Mouse (Mus musculus) midbrain, embryonic 16.5 days (tissue): Measurements from ENCODE around the gene Ror1. TPM values are rescaled to one million over a fixed set of nuclear protein-coding genes. Genes with fewer than 3 reads are reported as not detected.

ENCODE experiments used
- ATAC-seq: fragments of 200-750 bp; cut with Nextera tagmentation; 2 replicates; pipeline ENCODE4 v1.8.0; 2017; ENCODE audit warnings: moderate TSS enrichment
- H3K27ac ChIP-seq: fragments of 300-500 bp; sonication (generic); 2 replicates; pipeline ENCODE4 v1.5.1; 2014; ENCODE audit warnings: mild to moderate bottlenecking, low read length, mixed read lengths
- H3K27me3 ChIP-seq: fragments of 300-500 bp; sonication (generic); 2 replicates; pipeline ENCODE4 v1.6.1; 2014; ENCODE audit warnings: low read depth, low read length, mixed read lengths; ENCODE audit not compliant: control insufficient read depth, insufficient read depth
- H3K36me3 ChIP-seq: fragments of 300-500 bp; sonication (generic); 2 replicates; pipeline ENCODE4 v1.6.1; 2014; ENCODE audit warnings: mild to moderate bottlenecking, low read length, moderate library complexity, mixed read lengths; ENCODE audit not compliant: control insufficient read depth, insufficient read depth
- H3K4me1 ChIP-seq: fragments of 300-500 bp; sonication (generic); 2 replicates; pipeline ENCODE4 v1.6.1; 2014; ENCODE audit warnings: mild to moderate bottlenecking, low read length, mixed read lengths; ENCODE audit not compliant: control insufficient read depth, insufficient read depth
- H3K4me2 ChIP-seq: fragments of 300-500 bp; sonication (generic); 2 replicates; pipeline ENCODE4 v1.6.1; 2014; ENCODE audit warnings: mild to moderate bottlenecking, low read length, mixed read lengths
- H3K4me3 ChIP-seq: fragments of 300-500 bp; sonication (generic); 2 replicates; pipeline ENCODE4 v1.5.1; 2014; ENCODE audit warnings: low read depth, mild to moderate bottlenecking, low read length, moderate library complexity, mixed read lengths
- H3K9ac ChIP-seq: fragments of 300-500 bp; sonication (generic); 2 replicates; pipeline ENCODE4 v1.6.1; 2014; ENCODE audit warnings: low read depth, low read length, mixed read lengths
- H3K9me3 ChIP-seq: fragments of 300-500 bp; sonication (generic); replicated peaks from 2 replicates; pipeline ENCODE4 v1.6.1; 2014; ENCODE audit warnings: mild to moderate bottlenecking, low read length, mixed read lengths; ENCODE audit not compliant: control insufficient read depth, poor library complexity, severe bottlenecking
- WGBS: fragments of 180-500 bp; shearing (Covaris S2); extraction: QIAGEN DNeasy Blood & Tissue Kit; methylation state at CpG from one replicate; pipeline ENCODE4 v1.1.7; 2014; 5-methylcytosine and 5-hydroxymethylcytosine counted together
- polyA plus RNA-seq: library from polyadenylated mRNA; unstranded; fragments of >200 nt; fragmentation: Nextera tagmentation; extraction: Ambion mirVana; gene quantifications from 2 replicates; pipeline ENCODE4 v1.2.1, GENCODE M21; 2015

The Ror1 gene
- polyA plus RNA-seq, 1 experiment from 2014 or later: 0.84 TPM

DNA sequence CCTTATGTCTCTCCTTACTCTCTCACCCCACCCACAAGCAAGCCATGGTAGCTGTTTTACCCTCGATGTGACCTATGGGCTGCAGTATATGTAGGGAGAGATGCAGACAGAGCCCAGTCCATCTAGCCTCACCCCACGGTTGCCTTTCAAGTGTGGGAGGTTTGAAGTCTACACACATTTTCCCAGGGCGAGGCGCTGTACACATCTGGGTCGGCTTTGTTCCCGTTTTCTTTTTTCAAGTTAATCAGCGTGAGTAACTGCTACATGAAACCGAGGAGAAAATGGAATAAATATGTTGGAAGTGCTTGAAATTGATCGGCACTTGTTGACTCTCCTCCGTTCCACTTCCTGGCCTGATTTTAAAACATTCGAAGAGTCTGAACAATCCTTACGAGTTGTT, 108.8 kb downstream of the Ror1 start:
- WGBS: 82% methylated on average over 12 of the region's 12 CpGs
- Histone ChIP-seq H3K9me3 (no peaks in the 10 kb centered on the region), H3K27ac (no peak overlapping the region), H3K4me1 (no peaks in the 10 kb centered on the region), H3K36me3 (no peaks in the 10 kb centered on the region), H3K27me3 (no peaks in the 10 kb centered on the region), H3K9ac (no peak overlapping the region), H3K4me2 (no peak overlapping the region), H3K4me3 (no peak overlapping the region)
- ATAC-seq: no peak

DNA sequence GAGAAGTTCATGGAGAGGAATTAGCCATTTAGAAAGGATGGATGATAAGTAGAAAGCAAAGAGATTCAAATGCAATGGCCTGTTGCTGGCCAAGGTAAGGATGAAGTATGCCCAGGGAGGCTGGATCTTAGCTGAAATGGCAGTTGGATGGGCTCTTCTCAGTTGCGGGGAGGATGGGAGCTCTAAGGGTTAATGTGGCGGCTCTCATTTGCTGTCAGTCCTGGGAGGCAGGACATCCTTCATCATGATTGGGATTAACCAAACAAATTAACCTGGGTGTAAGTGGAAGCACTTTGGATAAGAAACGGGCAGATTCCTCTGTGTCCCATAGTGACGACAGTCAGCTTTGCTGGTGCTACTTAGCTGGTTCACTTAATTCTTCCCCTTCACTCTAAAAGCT, 112.5 kb downstream of the Ror1 start:
- H3K27ac ChIP-seq: no peak overlapping the region
- 70% methylated on average over 4 of the region's 4 CpGs for WGBS
- H3K9ac ChIP-seq: no peak overlapping the region

DNA sequence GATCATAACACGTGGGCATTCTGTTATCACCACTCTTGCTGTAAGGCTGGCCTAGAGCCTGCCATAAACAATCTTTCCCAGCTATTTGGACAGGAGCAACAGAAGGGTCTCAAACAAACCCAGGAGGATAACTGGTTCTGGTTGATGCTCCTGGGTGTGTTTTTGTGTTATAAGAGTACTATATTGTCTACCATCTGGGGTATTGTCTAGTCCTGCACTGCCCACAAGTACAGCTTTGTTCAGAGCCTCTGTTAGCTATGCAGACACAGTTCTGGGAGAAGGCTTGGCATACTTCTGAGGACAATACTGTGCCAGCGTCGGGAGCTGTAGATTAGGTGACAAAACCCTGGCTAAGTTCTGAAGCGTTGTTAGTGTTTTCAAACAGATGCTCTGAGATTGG, 113.5 kb downstream of the Ror1 start:
- Histone ChIP-seq H3K27ac (no peak overlapping the region), H3K9me3 (no peaks in the 10 kb centered on the region), H3K4me3 (no peak overlapping the region), H3K4me1 (no peaks in the 10 kb centered on the region), H3K9ac (no peak overlapping the region), H3K27me3 (no peaks in the 10 kb centered on the region), H3K36me3 (no peaks in the 10 kb centered on the region), H3K4me2 (no peak overlapping the region)
- ATAC-seq: no peak
- 68% methylated on average over 4 of the region's 4 CpGs for WGBS

More for the DNA sequence above, 112.5 kb downstream of the Ror1 start:
- no peaks in the 10 kb centered on the region for H3K27me3 ChIP-seq
- no peaks in the 10 kb centered on the region for H3K9me3 ChIP-seq
- H3K4me3 ChIP-seq: no peak overlapping the region
- H3K4me1 ChIP-seq: no peaks in the 10 kb centered on the region
- ATAC-seq: no peak
- H3K36me3 ChIP-seq: no peaks in the 10 kb centered on the region
- no peak overlapping the region for H3K4me2 ChIP-seq

DNA sequence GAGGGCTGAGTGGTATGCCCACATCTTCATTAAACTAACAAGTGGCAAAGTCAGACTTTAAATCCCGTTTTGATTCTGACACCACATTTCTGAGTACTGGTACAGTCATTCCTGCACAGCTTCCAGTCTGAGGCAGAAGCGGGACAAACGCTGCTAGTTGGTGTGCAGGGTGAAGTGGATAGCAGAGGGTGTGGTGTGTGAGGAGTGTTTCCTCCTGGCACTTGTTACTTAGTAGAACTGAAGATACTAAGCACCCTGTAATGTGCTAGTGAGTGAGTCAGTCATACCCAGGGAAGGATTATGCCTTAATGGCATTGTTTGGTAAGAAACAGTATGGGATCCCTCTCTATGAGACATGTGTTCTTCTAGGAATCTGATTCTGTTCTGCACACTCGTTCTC, 115.7 kb downstream of the Ror1 start:
- H3K27ac ChIP-seq: no peak overlapping the region
- no peak overlapping the region for H3K9ac ChIP-seq
- 86% methylated on average over 4 of the region's 4 CpGs for WGBS
- no peaks in the 10 kb centered on the region for H3K27me3 ChIP-seq
- H3K4me3 ChIP-seq: no peak overlapping the region
- H3K4me2 ChIP-seq: no peak overlapping the region
- H3K9me3 ChIP-seq: no peaks in the 10 kb centered on the region
- H3K36me3 ChIP-seq: no peaks in the 10 kb centered on the region
- no peak for ATAC-seq
- no peaks in the 10 kb centered on the region for H3K4me1 ChIP-seq

DNA sequence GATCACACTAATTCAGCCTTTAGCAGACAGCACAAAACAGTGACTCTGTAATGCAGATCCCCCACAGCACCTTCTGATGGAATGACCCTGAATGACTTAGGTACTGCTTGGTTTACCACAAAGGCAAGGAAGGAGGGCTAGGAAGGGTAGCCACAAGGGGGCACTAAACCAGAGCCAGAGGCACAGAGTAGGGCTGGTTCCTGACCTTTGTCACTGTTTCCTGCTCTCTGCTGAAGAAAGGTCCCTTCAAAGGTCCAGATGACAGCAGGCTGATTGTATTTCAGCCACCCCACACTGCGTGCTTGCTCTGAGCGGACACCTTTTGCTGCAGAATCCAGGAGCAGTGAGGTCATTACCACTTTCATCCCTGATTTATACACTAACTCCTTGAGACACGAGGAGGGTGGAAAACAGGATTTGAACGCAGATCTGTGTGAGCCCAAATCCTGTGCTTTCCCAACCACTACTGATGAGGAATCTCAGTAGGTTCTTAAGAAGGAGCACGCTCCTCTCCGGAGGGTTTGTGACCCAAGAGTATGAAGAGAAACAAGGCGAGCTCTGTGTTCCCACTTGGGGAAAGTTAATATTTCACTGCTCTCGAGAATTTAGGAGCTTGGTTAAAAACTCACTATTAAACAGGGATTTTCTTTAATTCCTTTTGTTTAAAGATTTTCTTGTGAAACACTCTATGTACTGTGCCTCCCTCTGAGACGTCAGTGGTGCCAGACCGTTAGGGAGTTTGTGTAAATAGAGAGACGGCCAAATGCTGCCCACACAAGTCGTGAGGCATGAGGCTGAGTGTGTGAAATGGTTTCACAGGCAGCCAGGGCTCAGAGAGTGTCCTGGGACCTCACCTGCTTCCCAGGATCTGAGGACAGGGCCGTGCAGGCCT, 119.0 kb downstream of the Ror1 start:
- WGBS: 67% methylated on average over 13 of the region's 13 CpGs
- ATAC-seq: no peak
- no peak overlapping the region for H3K4me3 ChIP-seq
- H3K36me3 ChIP-seq: no peaks in the 10 kb centered on the region
- no peaks in the 10 kb centered on the region for H3K9me3 ChIP-seq
- H3K4me1 ChIP-seq: no peaks in the 10 kb centered on the region
- H3K27ac ChIP-seq: no peak overlapping the region
- no peak overlapping the region for H3K4me2 ChIP-seq
- no peaks in the 10 kb centered on the region for H3K27me3 ChIP-seq
- no peak overlapping the region for H3K9ac ChIP-seq

DNA sequence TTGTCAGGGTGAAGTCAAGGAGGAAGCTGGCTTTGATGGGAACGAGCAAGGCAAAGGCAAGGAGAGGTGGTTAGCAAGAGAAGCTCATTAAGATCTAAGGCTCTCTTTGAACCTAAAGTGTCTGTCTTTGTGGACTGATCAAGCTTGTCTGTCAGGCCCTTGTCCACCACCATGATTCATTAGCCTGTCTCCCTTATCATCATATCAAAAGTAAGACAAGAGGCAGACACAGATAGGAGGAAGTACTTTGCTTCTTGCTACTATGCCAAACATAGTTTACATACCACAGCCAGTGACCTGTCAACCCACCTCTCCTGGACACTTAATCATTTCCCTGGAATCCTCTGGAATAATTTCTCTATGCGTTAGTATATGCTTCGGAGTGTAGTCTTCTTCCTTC, 121.0 kb downstream of the Ror1 start:
- no peaks in the 10 kb centered on the region for H3K27me3 ChIP-seq
- H3K4me1 ChIP-seq: no peaks in the 10 kb centered on the region
- no peak for ATAC-seq
- no peaks in the 10 kb centered on the region for H3K9me3 ChIP-seq
- no peak overlapping the region for H3K4me3 ChIP-seq
- 73% methylated on average over 3 of the region's 3 CpGs for WGBS
- H3K9ac ChIP-seq: no peak overlapping the region
- no peak overlapping the region for H3K27ac ChIP-seq
- no peak overlapping the region for H3K4me2 ChIP-seq
- H3K36me3 ChIP-seq: no peaks in the 10 kb centered on the region

DNA sequence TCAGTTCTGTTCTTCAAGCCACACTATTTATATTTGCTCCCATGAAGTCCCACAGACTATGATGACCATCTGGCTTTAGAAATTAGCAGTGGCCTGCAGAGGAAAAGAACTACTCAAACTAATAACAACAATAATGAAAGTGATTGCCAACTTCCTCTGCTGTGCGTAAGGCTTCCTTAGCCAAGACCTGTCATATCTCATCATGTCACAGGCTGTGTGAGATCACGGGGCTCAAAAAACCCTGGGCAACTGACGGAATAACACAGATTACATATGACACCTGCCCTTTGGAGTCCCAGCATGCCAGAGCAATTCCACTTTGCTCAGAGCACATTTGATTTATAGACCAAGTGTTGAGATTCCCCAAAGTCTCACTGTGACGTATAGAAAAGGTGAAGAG, 123.4 kb downstream of the Ror1 start:
- no peak overlapping the region for H3K4me3 ChIP-seq
- H3K27me3 ChIP-seq: no peaks in the 10 kb centered on the region
- 72% methylated on average over 4 of the region's 4 CpGs for WGBS
- no peaks in the 10 kb centered on the region for H3K9me3 ChIP-seq
- no peak overlapping the region for H3K27ac ChIP-seq
- H3K36me3 ChIP-seq: no peaks in the 10 kb centered on the region
- H3K4me2 ChIP-seq: no peak overlapping the region
- H3K4me1 ChIP-seq: no peaks in the 10 kb centered on the region
- H3K9ac ChIP-seq: no peak overlapping the region
- no peak for ATAC-seq

DNA sequence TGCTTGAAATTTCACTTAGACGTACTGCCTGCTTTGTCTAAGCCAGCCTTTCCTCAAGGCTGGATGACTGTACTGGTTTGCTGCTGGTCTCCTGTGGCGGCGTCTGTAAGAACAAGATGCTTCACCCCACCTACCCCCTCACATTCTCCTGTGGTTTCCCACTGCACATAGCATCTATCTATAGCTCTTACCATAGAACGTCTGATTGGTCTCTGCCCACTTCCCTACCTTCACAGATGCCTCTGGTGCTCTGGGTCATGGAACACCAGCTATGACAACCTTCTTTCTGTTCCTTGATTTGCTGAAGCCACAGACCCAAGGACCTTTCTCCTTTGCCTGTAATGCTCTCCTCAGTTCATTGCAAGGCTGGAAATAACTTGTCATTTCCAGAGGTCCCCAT, 124.0 kb downstream of the Ror1 start:
- no peaks in the 10 kb centered on the region for H3K36me3 ChIP-seq
- H3K9me3 ChIP-seq: no peaks in the 10 kb centered on the region
- H3K4me1 ChIP-seq: no peaks in the 10 kb centered on the region
- H3K4me2 ChIP-seq: no peak overlapping the region
- no peak for ATAC-seq
- 85% methylated on average over 4 of the region's 4 CpGs for WGBS
- no peak overlapping the region for H3K4me3 ChIP-seq
- H3K27me3 ChIP-seq: no peaks in the 10 kb centered on the region
- no peak overlapping the region for H3K27ac ChIP-seq
- H3K9ac ChIP-seq: no peak overlapping the region

DNA sequence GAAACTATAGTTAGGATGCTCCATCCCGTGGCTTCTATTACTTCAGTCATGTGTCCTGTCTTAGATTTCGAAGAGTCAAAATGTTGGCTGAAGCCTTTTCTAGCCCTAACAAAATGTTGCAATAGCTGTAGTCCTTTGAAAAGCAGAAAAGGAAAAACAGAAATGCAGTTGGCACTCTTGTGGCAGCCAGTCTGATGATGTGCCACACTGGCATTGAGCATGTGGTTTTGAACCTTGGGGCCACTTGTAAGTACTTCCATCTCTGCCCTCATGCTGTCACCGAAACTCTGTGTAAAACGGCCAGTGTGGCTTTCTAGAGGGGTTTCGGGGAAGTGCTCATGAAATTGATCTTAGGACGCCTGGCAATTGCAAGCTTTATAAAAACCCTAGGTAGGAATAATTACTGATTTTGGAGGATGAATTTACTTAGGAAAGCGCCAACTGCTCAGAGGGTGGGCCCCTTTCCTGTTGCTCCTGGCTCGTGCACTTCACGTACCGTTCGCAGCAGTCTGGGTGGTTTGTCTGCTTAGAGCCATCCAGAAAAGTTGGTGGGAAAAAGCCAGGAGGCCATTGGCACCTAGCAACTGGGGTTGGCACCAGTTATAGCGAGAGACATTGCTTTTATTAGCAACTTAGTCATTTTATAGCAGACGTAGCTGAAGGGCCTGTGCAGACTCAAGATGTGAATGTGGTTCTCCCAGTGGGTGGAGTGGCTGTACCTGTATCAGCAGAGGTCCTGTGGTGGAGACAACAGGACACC, 126.6 kb downstream of the Ror1 start:
- Histone ChIP-seq H3K4me2 (no peak overlapping the region), H3K9me3 (no peaks in the 10 kb centered on the region), H3K4me1 (no peaks in the 10 kb centered on the region), H3K27me3 (no peaks in the 10 kb centered on the region), H3K4me3 (no peak overlapping the region), H3K27ac (no peak overlapping the region), H3K9ac (no peak overlapping the region), H3K36me3 (no peaks in the 10 kb centered on the region)
- no peak for ATAC-seq
- WGBS: 82% methylated on average over 13 of the region's 13 CpGs
